Mouse (Mus musculus) common myeloid progenitor, adult 5-6 weeks (primary cell): Measurements from ENCODE around the gene Smpdl3a. TPM values are rescaled to one million over a fixed set of nuclear protein-coding genes. Genes with fewer than 3 reads are reported as not detected.

ENCODE experiments used
- ATAC-seq: replicated peaks from 2 replicates; pipeline ENCODE4 v1.8.0; 2016; ENCODE audit warnings: low read depth, mild to moderate bottlenecking, moderate TSS enrichment, inconsistent platforms; ENCODE audit not compliant: poor library complexity, severe bottlenecking
- total RNA-seq: library from RNA; stranded (forward); fragments of 200-1000, 187-1606 nt; gene quantifications from 2 replicates; pipeline ENCODE4 v1.2.3, GENCODE M21; 2017

Smpdl3a gene
- total RNA-seq, 1 experiment from 2014 or later = 23.8 TPM

GRCm38 (mm10) chr10:57814295-57814694 is 20.2 kb downstream of the Smpdl3a start:
- no peak for ATAC-seq

GRCm38 (mm10) chr10:57815869-57816268 is 21.7 kb downstream of the Smpdl3a start:
- ATAC-seq = 0 out of 2 replicates have a peak, but pooled peaks have one; percentile 11

GRCm38 (mm10) chr10:57819209-57819608 is 25.1 kb downstream of the Smpdl3a start:
- ATAC-seq = no peak

- ATAC-seq = no peak
Observed at GRCm38 (mm10) chr10:57822473-57822872, 28.3 kb downstream of the Smpdl3a start.

- ATAC-seq = no peak
Observed at GRCm38 (mm10) chr10:57828649-57829048, 34.5 kb downstream of the Smpdl3a start.

GRCm38 (mm10) chr10:57829621-57830020 is 35.5 kb downstream of the Smpdl3a start:
- no peak for ATAC-seq

GRCm38 (mm10) chr10:57835094-57835493 is 41.0 kb downstream of the Smpdl3a start:
- peak; percentile 89 for ATAC-seq

GRCm38 (mm10) chr10:57835982-57836381 is 41.8 kb downstream of the Smpdl3a start:
- peak; percentile 80 for ATAC-seq

- ATAC-seq = peak; percentile 92
Observed at GRCm38 (mm10) chr10:57841638-57842509, 47.7 kb downstream of the Smpdl3a start.

GRCm38 (mm10) chr10:57847916-57848682 is 54.0 kb downstream of the Smpdl3a start:
- ATAC-seq = peak; percentile 66

Other genes with a start within 250 kb of the Smpdl3a start
- 5.9 and 11.9 TPM in 2 replicates for gene Pkib, start 162.4 kb upstream of the Smpdl3a start, total RNA-seq
- not detected in 2 replicates for gene Fabp7, start 9.5 kb upstream of the Smpdl3a start, total RNA-seq